Mouse (Mus musculus) heart, adult 2 months (tissue): ENCODE results near the gene Fyb.

Source experiments
- CTCF ChIP-seq: fragments of 200-600 bp; IDR thresholded peaks from 2 replicates; pipeline ENCODE4 v1.8.1; 2022; ENCODE audit warnings: antibody characterized with exemption, mild to moderate bottlenecking, moderate library complexity
- EP300 ChIP-seq: fragments of 200-500 bp; IDR thresholded peaks from 2 replicates; pipeline ENCODE4 v1.6.1; 2011; ENCODE audit warnings: low read depth, low read length, control low read depth; ENCODE audit not compliant: insufficient read depth
- POLR2A ChIP-seq: fragments of 200-500 bp; IDR thresholded peaks from 2 replicates; pipeline ENCODE4 v1.6.1; 2011; ENCODE audit warnings: mild to moderate bottlenecking, low read depth, low read length, control low read depth; ENCODE audit not compliant: insufficient read depth

GRCm38 (mm10) chr15:6534592-6534991, 11.9 kb downstream of the Fyb start:
- TF ChIP-seq CTCF (no peak), POLR2A (no peak), EP300 (no peak)
